Mouse (Mus musculus) lung, adult 2 months (tissue): ENCODE measurements at regions not wholly inside any gene's neighbourhood (a gene's known extent, or its start where the extent isn't known, plus 50 kb on each side); places are given as distances from the start of the nearest gene placed in this dataset.

Experiments
- CTCF ChIP-seq: fragments of 200-500 bp; IDR thresholded peaks from 2 replicates; pipeline ENCODE4 v1.5.1; 2011; ENCODE audit warnings: mild to moderate bottlenecking, low read length, control low read depth; ENCODE audit not compliant: insufficient read depth
- POLR2A ChIP-seq: fragments of 200-500 bp; IDR thresholded peaks from 2 replicates; pipeline ENCODE4 v1.6.1; 2011; ENCODE audit warnings: low read depth, mild to moderate bottlenecking, control low read depth, low read length, borderline replicate concordance; ENCODE audit errors: extremely low read depth

DNA sequence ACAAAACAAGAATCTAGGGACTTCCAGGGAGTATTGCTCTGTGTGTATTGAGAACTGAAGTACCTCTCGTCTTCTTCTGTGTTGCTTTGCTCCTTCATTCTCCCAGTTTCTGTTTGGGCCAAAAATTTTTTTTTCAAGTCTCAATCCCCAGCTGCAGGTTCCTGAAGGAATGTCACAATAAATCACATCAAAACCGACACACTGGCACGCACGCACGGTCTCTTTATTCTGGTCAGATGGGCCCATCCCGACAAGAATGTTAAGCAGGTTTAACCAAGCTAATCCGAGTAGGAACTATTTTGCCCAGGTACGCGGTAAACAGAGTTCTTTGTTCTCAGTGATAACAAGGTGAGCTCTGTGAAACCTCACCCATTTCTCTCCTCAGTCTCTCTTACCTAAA lies 118.3 kb upstream of the Lef1 start:
- TF ChIP-seq POLR2A (no peak), CTCF (no peak)
